Mouse (Mus musculus) ovary, adult 10 weeks (tissue): ENCODE results near the gene Hmgb1. TPM values are rescaled to one million over a fixed set of nuclear protein-coding genes. Genes with fewer than 3 reads are reported as not detected.

Source experiments
- polyA plus RNA-seq: library from polyadenylated mRNA; stranded (reverse); fragments of 350-450 nt; fragmentation: Illumina TruSeq; extraction: RNeasy Lipid Tissue Mini Kit (QIAGEN cat#74804); gene quantifications from one replicate; pipeline ENCODE4 v1.2.3, GENCODE M21; 2014

Hmgb1 gene
- polyA plus RNA-seq, result 2,078 TPM

DNA sequence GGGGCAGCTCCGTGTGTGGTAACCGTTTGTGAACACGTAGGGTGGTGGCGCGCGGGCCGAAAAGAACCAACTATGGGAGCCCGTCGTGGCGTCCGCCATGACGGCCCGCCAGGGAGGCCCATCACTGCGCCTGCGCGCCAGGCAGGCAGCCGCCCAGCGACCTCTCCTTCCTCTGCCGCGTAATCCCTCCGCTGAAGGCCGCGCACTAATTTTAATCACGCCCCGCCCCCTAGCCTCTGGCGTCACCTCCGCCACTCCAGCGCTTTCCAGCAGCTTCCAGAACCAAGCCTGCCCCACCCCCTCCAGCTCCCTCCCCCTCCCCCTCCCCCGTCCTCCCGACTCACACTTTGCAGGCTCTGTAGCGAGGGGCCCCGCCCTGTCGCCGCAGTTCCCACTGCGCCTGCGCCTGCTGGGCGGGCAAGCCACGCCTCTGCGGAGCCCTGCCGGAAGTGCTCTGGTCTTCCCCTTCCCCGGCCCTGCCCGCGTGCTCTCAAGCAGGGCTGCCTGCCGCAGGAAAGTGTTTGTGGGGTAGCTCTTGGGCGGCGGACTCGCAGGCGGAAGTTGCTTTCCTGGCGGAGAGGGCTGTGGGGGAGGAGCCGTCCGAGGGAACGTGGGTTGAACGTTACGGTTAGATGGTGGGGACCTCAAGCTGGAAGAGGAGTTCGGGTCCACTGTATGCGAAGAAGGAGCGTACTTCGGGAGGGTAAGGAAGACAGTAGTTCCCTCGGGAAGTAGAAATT is at the start of gene Hmgb1, which contains the start of gene Uspl1:
Gene Hmgb1 (minus strand): TSS at position 386 of the 740 bp plus-strand sequence.
Gene Uspl1 (plus strand): TSS at position 247 of the 740 bp plus-strand sequence.

Other genes with a start within 250 kb of the Hmgb1 start
- not detected for gene Gm42791, start 189.3 kb downstream of the Hmgb1 start, polyA plus RNA-seq
- 37.2 TPM for gene Uspl1, start 139 bp downstream of the Hmgb1 start, polyA plus RNA-seq
- gene Alox5ap, start 80.3 kb upstream of the Hmgb1 start, polyA plus RNA-seq, result 2.8 TPM
- 13.2 TPM for gene Medag, start 227.3 kb upstream of the Hmgb1 start, polyA plus RNA-seq